Mouse (Mus musculus) C2C12 (cell line): Measurements from ENCODE around the gene Ccnd3.

ENCODE experiments used
- CTCF ChIP-seq: IDR thresholded peaks from one replicate; pipeline ENCODE4 v1.5.1; 2011; ENCODE audit not compliant: control insufficient read depth, insufficient read depth, insufficient read length
- MAX ChIP-seq: IDR thresholded peaks from one replicate; pipeline ENCODE4 v1.6.1; 2011; ENCODE audit warnings: mild to moderate bottlenecking, control low read depth
- MYOD1 ChIP-seq: IDR thresholded peaks from one replicate; pipeline ENCODE4 v1.6.1; 2011; ENCODE audit warnings: low read depth; ENCODE audit not compliant: control insufficient read depth, insufficient read length
- MYOG ChIP-seq: IDR thresholded peaks from one replicate; pipeline ENCODE4 v1.6.1; 2011; ENCODE audit not compliant: control insufficient read depth, insufficient read length; ENCODE audit errors: extremely low read depth
- USF1 ChIP-seq: IDR thresholded peaks from one replicate; pipeline ENCODE4 v1.6.1; 2011; ENCODE audit warnings: low read depth, mild to moderate bottlenecking, control low read depth, moderate library complexity

GRCm38 (mm10) chr17:47533691-47534090 lies 28.8 kb downstream of the Ccnd3 start:
- TF ChIP-seq CTCF (no peak), MYOG (no peak), MYOD1 (no peak), USF1 (no peak), MAX (no peak)
